Mouse (Mus musculus) midbrain, embryonic 15.5 days (tissue): ENCODE data around the gene Mmp24. TPM values are rescaled to one million over a fixed set of nuclear protein-coding genes. Genes with fewer than 3 reads are reported as not detected.
"Not testable (repeated sequence)": the region's sequence is repeated elsewhere in the genome, so short reads cannot be mapped to it uniquely, and the experiment has no call there.

ENCODE experiments used
- ATAC-seq: fragments of 200-750 bp; cut with Nextera tagmentation; replicated peaks from 2 replicates; pipeline ENCODE4 v1.8.0; 2017; ENCODE audit warnings: moderate TSS enrichment
- H3K27ac ChIP-seq: fragments of 300-500 bp; sonication (generic); 2 replicates; pipeline ENCODE4 v1.5.1; 2015; ENCODE audit warnings: mild to moderate bottlenecking, inconsistent platforms
- H3K27me3 ChIP-seq: fragments of 300-500 bp; sonication (generic); replicated peaks from 2 replicates; pipeline ENCODE4 v1.6.1; 2015; ENCODE audit warnings: inconsistent platforms
- H3K36me3 ChIP-seq: fragments of 300-500 bp; sonication (generic); replicated peaks from 2 replicates; pipeline ENCODE4 v1.6.1; 2015; ENCODE audit warnings: inconsistent platforms
- H3K4me1 ChIP-seq: fragments of 300-500 bp; sonication (generic); 2 replicates; pipeline ENCODE4 v1.6.1; 2015; ENCODE audit warnings: inconsistent platforms
- H3K4me2 ChIP-seq: fragments of 300-500 bp; sonication (generic); 2 replicates; pipeline ENCODE4 v1.6.1; 2015; ENCODE audit warnings: inconsistent platforms, mild to moderate bottlenecking, moderate library complexity
- H3K4me3 ChIP-seq: fragments of 300-500 bp; sonication (generic); 2 replicates; pipeline ENCODE4 v1.5.1; 2015; ENCODE audit warnings: mild to moderate bottlenecking, inconsistent platforms
- H3K9ac ChIP-seq: fragments of 300-500 bp; sonication (generic); 2 replicates; pipeline ENCODE4 v1.6.1; 2015; ENCODE audit warnings: mild to moderate bottlenecking, inconsistent platforms
- H3K9me3 ChIP-seq: fragments of 300-500 bp; sonication (generic); 2 replicates; pipeline ENCODE4 v1.6.1; 2016; ENCODE audit warnings: inconsistent platforms
- WGBS: fragments of 180-500 bp; shearing (Covaris S2); methylation state at CpG from one replicate; pipeline ENCODE4 v1.1.7; 2015; ENCODE audit warnings: mixed read lengths; 5-methylcytosine and 5-hydroxymethylcytosine counted together
- polyA plus RNA-seq: library from polyadenylated mRNA; unstranded; fragments of >200 nt; fragmentation: Nextera tagmentation; extraction: Ambion mirVana; gene quantifications from 2 replicates; pipeline ENCODE4 v1.2.1, GENCODE M21; 2015

The Mmp24 gene
- polyA plus RNA-seq, 1 experiment from 2014 or later, result 19.3 TPM

DNA sequence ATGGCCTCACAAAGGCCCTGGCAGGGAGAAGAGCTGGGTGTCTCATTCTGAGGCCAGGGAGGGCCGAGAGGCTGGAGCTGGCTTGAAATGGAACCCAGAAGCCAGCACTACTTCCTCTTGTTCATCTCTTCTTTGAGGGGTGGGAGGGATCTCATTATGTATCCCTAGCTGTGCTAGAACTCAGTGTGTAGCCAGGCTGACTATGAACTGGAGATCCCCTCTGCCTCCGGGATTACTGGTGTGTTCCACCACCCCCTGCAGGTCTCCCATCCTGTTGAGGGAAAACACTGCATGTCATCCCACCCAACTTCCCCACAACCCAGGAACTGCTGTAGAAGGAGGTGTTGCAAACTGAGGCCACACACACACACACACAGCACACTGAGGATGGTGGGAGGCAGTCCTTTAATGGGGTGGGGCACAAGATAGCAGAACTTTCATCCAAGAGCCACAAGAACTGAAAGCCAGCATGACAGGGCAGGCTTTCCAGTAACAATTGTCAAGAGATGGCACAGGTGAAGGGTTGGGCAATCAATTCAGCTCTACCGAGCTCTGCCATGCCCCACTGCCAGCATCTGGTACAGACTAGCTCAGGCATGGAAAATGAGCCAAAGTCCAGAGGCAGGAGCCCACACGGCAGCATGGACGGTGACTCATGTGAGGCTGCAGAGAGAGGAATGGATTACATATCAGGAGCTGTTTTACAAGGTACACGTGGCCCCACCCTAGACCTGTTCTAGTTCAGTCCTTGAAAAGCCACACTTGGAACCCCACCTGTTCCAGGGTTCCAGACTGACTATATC lies 44.5 kb downstream of the Mmp24 start:
- peaks cover 23% of the 10 kb centered on the region for H3K4me1 ChIP-seq
- WGBS, result 65% methylated on average over 6 of the region's 6 CpGs
- peaks cover 21% of the 10 kb centered on the region for H3K36me3 ChIP-seq
- H3K9me3 ChIP-seq, result no peaks in the 10 kb centered on the region
- peak overlapping the region; percentile 68 for H3K9ac ChIP-seq
- peak overlapping the region; percentile 67 for H3K4me2 ChIP-seq
- H3K27me3 ChIP-seq, result no peaks in the 10 kb centered on the region
- peak overlapping the region; percentile 49 for H3K4me3 ChIP-seq
- peak overlapping the region; percentile 82 for H3K27ac ChIP-seq
- no peak; the same call in 1 of the 2 replicates for ATAC-seq

DNA sequence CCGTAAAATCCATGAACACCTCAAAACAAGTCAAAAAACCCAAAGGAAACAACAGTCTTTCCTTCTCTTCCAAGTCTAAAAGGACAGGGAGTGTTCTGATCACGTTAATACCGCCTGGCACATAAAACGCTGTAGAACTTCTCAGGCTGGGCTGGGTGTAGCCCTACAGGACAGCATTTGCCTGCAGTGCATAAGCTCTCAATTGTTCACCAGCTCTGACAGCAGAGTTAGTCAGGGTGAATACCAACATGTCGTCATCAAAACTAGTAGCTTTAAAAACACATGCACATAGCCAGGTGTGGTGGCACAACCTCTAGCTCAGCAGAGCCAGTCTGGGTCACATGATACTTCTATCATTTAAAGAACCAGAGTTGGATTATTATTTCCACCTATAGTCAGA lies 45.6 kb downstream of the Mmp24 start:
- ATAC-seq, result no peak
- H3K36me3 ChIP-seq, result peaks cover 21% of the 10 kb centered on the region
- 94% methylated on average over 5 of the region's 5 CpGs for WGBS

DNA sequence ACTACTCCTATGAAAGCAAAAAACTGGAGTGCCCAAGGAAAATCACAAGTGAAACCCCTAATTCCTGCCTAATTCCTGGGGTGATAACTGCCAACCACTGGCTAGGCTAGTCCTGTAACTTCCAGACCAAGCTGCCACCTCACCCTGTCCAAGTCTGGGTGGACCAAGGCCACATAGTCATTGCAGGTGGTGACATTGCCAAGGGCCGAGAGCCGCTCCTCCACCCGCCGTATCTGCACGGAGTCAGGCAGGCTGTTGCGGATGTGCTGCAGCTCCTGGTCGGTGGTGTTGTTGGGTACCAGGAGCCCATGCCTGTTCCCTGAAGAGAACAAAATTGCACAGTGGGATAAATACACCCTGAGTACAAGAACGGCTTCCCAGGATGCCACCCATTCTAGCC lies 48.6 kb downstream of the Mmp24 start:
- H3K27ac ChIP-seq, result no peak overlapping the region
- 96% methylated on average over 8 of the region's 8 CpGs for WGBS
- peaks cover 31% of the 10 kb centered on the region for H3K4me1 ChIP-seq
- no peaks in the 10 kb centered on the region for H3K9me3 ChIP-seq
- H3K36me3 ChIP-seq, result peaks cover 17% of the 10 kb centered on the region
- no peaks in the 10 kb centered on the region for H3K27me3 ChIP-seq
- no peak for ATAC-seq
- H3K4me3 ChIP-seq, result no peak overlapping the region
- H3K9ac ChIP-seq, result no peak overlapping the region
- H3K4me2 ChIP-seq, result no peak overlapping the region

More for the DNA sequence above, 45.6 kb downstream of the Mmp24 start:
- Histone ChIP-seq H3K4me1 (peaks cover 30% of the 10 kb centered on the region), H3K27ac (no peak overlapping the region), H3K9me3 (no peaks in the 10 kb centered on the region), H3K4me2 (no peak overlapping the region), H3K27me3 (no peaks in the 10 kb centered on the region), H3K4me3 (no peak overlapping the region), H3K9ac (no peak overlapping the region)

DNA sequence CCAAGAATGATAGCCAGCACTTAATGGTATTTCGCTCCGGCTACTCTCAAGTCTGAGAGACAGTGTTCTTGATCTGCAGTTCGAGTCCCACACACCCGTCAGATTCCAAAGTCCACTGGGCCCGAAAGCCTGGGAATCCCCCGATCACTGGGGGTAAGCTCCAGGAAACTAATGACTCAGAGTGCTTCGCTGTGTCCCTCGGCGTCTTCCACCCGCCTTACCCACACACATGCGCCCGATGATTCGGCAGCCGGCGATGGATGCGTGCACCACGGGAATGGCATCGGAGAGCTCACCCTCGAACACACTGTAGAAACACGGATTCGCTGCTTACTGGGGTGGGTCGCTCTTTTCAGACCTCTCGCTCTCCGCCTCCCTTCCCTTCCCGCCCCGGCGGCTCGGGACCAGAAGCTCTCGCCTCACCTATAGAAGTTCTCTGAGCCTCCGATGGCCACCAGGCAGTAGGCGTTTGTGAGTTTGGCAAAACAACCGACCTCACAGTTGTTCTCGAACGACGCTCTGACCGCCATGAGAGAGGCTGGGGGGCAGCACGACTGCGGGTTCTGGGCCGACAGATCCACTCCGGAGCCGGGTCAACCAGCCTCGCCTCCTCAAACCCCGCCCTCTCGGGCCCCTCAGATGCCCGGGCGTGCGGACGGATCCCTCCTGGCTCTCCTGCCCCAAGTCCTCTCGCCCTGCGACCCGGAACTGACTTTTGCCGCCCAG lies 50.9 kb downstream of the Mmp24 start:
- peak overlapping the region; percentile 85 for H3K27ac ChIP-seq
- no peaks in the 10 kb centered on the region for H3K9me3 ChIP-seq
- H3K27me3 ChIP-seq, result no peaks in the 10 kb centered on the region
- 3% methylated on average over 52 of the region's 52 CpGs for WGBS
- peaks cover 21% of the 10 kb centered on the region for H3K4me1 ChIP-seq
- peaks cover 17% of the 10 kb centered on the region for H3K36me3 ChIP-seq
- H3K9ac ChIP-seq, result peak overlapping the region; percentile 60
- ATAC-seq, result peak; percentile 1; the same call in 1 of the 2 replicates
- H3K4me3 ChIP-seq, result peak overlapping the region; percentile 71
- H3K4me2 ChIP-seq, result peak overlapping the region; percentile 85

DNA sequence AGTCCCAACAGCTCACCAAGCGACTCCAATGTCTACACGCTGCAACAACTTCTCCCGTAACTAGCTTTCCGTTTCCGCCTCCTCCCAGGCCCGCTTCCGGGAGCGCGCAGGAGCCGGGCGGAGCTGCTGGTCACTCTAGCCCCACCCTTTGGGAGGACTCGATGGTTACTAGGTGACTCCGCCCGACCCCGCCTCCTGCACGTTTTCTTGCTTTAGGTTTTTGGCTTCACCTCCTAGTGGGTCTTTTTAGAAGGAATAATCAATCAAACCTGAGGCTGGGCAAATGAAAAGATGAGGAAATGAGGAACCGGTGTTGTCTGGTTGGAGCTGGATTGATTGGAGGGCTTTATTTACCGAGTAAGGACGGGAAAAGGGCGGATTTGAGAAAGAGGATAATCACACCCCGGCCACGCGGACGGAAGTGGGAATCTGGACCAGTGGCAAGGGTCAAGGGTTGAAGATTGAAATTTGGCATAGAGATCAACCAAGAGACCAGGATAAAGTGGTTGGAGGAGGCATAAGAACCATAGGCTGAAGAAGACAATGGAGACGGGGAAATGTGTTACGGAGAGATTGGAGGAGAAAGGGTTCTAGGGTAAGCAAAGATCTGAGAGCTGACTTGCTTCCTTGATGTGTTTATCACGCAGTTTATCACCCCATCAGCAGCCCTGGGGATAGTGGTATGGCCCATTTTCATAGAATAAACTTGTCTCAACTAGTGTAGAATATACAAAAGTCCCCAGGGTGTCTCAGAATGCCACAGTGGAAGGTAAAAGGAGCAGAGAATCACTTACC lies 51.7 kb downstream of the Mmp24 start, which contains the start of gene Eif6:
Gene Eif6 (minus strand): TSS at position 296 of the 795 bp plus-strand sequence.
- H3K36me3 ChIP-seq, result peaks cover 12% of the 10 kb centered on the region
- H3K4me2 ChIP-seq, result peak within 1 kb of the TSS; percentile 85
- peak within 1 kb of the TSS; percentile 71 for H3K4me3 ChIP-seq
- peak within 1 kb of the TSS; percentile 60 for H3K9ac ChIP-seq
- H3K27ac ChIP-seq, result peak within 1 kb of the TSS; percentile 85
- WGBS, result 2% methylated on average over 27 of the region's 27 CpGs
- H3K9me3 ChIP-seq, result no peaks in the 10 kb centered on the region
- peak; percentile 96 for ATAC-seq
- H3K4me1 ChIP-seq, result peaks cover 21% of the 10 kb centered on the region
- no peaks in the 10 kb centered on the region for H3K27me3 ChIP-seq

DNA sequence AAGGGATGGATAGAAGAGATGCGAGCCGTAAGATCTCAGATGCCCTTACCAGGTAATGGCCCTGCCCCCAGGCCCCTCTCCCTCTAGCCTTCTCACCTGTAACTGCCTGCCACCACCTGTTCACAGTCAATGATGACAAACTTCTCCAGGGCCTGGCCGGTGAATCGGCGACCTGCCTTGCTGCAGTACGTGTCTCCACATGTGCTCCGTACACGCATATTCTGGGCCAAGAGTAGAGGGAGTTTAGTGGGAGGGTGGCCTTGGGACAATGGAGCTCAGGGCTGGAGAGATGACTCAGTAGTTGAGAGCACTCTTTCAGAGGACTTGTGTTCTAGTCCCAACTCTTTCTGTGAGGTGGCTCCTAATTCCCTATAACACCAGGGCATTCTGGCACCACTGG lies 55.7 kb downstream of the Mmp24 start:
- no peak for ATAC-seq
- H3K9ac ChIP-seq, result no peak overlapping the region
- WGBS, result 91% methylated on average over 8 of the region's 8 CpGs
- no peak overlapping the region for H3K27ac ChIP-seq
- H3K4me3 ChIP-seq, result no peak overlapping the region
- H3K27me3 ChIP-seq, result no peaks in the 10 kb centered on the region
- no peak overlapping the region for H3K4me2 ChIP-seq
- H3K36me3 ChIP-seq, result no peaks in the 10 kb centered on the region
- no peaks in the 10 kb centered on the region for H3K9me3 ChIP-seq
- peaks cover 13% of the 10 kb centered on the region for H3K4me1 ChIP-seq

DNA sequence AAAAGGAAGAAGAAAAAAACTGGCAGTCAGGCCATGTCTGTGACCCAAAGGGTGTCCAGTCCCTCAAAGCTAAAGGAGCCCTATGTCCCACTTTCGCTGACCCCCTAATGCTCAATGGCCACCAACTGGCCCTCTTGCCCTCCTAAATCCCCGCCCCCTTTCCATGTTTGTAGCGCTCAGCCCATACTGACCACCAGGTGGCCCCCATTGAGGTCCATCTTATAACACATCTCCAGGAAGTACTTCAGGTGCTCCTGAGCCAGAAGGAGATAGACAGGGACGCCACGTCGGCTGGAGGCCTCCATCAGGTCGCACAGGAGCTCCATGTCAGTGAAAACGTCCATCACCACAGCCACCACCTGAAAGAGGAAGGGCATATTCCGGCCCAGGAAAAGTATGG lies 56.2 kb downstream of the Mmp24 start:
- WGBS, result 61% methylated on average over 9 of the region's 9 CpGs
- H3K27ac ChIP-seq, result no peak overlapping the region
- no peaks in the 10 kb centered on the region for H3K27me3 ChIP-seq
- no peak overlapping the region for H3K4me3 ChIP-seq
- peaks cover 12% of the 10 kb centered on the region for H3K4me1 ChIP-seq
- no peaks in the 10 kb centered on the region for H3K9me3 ChIP-seq
- H3K36me3 ChIP-seq, result no peaks in the 10 kb centered on the region
- H3K4me2 ChIP-seq, result no peak overlapping the region
- H3K9ac ChIP-seq, result no peak overlapping the region
- ATAC-seq, result no peak

DNA sequence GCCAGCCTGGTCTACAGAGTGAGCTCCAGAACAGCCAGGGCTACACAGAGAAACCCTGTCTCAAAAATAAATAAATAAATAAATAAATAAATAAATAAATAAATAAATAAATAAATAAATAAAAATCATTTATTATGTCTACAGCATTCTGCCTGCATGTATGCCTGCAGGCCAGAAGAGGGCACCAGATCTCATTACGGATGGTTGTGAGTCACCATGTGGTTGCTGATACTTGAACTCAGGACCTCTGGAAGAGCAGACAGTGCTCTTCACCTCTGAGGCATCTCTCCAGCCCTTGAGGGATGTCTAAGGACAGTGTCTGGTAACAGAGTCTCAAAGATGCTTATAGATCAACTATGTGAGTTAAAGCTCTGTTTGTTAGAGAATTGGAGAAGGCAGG lies 56.9 kb downstream of the Mmp24 start:
- H3K9me3 ChIP-seq, H3K27ac ChIP-seq, H3K9ac ChIP-seq, H3K4me3 ChIP-seq, H3K27me3 ChIP-seq, H3K4me2 ChIP-seq, H3K36me3 ChIP-seq, ATAC-seq: not testable (repeated sequence)
- WGBS, result 77% methylated on average over 1 of the region's 1 CpGs
- peaks cover 10% of the 10 kb centered on the region for H3K4me1 ChIP-seq

DNA sequence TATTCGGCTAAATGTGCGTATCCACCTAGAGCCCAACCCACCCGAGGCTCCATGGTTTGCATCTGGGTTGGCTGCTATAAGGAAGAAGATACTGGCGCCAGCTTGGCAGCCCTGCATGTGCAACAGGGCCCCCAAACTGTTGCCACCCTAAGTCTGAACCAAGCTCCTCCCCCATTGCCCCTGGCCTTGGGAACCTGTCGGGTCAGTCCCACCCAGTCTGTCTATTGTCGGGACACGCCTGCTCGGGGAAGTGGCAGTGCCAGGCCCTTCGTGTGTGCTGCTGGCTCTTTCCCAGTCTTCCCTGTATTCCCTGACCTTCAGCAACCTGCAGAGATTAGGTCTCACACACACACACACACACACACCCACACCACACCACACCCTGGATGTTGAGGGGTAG lies 59.6 kb downstream of the Mmp24 start, which contains the start of gene Fam83c:
Gene Fam83c (minus strand): TSS at position 123 of the 400 bp plus-strand sequence.
- ATAC-seq, result no peak
- WGBS, result 71% methylated on average over 9 of the region's 9 CpGs
- no peaks in the 10 kb centered on the region for H3K36me3 ChIP-seq
- H3K27ac ChIP-seq, result no peak within 1 kb of the TSS
- H3K27me3 ChIP-seq, result no peaks in the 10 kb centered on the region
- H3K4me3 ChIP-seq, result no peak within 1 kb of the TSS
- no peaks in the 10 kb centered on the region for H3K4me1 ChIP-seq
- no peaks in the 10 kb centered on the region for H3K9me3 ChIP-seq
- H3K9ac ChIP-seq, result no peak within 1 kb of the TSS
- no peak within 1 kb of the TSS for H3K4me2 ChIP-seq

DNA sequence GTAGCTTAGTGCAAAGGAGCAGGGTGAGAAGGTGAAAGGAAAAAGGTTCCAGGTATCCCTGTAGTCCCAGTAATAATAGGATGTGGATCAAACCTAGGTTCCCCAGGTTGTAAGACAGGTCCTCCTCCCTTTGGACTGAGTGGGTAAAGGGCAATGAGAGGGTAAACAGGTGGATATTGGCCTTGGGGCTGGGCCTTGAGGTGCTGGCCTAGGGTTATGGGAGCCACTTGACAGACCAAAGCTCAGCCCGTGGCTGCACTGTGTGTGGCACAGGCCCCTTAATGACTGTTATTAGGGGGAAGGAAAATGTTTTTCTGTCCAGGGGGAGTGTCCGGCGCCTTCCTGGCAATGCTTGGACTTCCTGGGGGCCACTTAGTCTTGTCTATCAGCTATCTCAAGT lies 62.8 kb downstream of the Mmp24 start:
- Histone ChIP-seq H3K4me2 (no peak overlapping the region), H3K27ac (no peak overlapping the region), H3K36me3 (no peaks in the 10 kb centered on the region), H3K4me3 (no peak overlapping the region), H3K27me3 (no peaks in the 10 kb centered on the region), H3K9me3 (no peaks in the 10 kb centered on the region), H3K9ac (no peak overlapping the region), H3K4me1 (no peaks in the 10 kb centered on the region)
- WGBS, result 80% methylated on average over 3 of the region's 3 CpGs
- no peak for ATAC-seq

DNA sequence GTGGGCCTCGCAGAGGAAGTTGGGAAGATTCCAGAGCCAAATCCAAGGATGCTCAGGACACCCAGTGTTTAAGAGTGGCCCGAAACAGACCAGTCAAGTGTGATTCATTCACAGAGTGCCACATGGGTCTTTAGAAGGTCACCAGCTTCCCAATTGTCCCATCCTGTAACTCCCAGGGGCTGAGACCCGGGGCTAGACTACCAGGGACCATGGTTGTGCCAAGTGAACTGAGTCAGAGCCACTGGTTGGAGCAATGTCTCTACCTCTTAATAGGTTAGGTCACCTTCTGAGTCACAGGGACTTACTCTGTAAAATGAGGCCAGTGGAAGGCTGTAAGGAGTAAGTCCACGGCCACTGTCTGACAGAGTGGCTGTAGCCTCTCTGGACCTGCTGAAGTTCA lies 63.8 kb downstream of the Mmp24 start:
- no peak for ATAC-seq
- no peak overlapping the region for H3K9ac ChIP-seq
- H3K27me3 ChIP-seq, result no peaks in the 10 kb centered on the region
- H3K27ac ChIP-seq, result no peak overlapping the region
- no peaks in the 10 kb centered on the region for H3K9me3 ChIP-seq
- no peak overlapping the region for H3K4me2 ChIP-seq
- H3K36me3 ChIP-seq, result no peaks in the 10 kb centered on the region
- H3K4me1 ChIP-seq, result no peaks in the 10 kb centered on the region
- H3K4me3 ChIP-seq, result no peak overlapping the region
- 81% methylated on average over 4 of the region's 4 CpGs for WGBS

DNA sequence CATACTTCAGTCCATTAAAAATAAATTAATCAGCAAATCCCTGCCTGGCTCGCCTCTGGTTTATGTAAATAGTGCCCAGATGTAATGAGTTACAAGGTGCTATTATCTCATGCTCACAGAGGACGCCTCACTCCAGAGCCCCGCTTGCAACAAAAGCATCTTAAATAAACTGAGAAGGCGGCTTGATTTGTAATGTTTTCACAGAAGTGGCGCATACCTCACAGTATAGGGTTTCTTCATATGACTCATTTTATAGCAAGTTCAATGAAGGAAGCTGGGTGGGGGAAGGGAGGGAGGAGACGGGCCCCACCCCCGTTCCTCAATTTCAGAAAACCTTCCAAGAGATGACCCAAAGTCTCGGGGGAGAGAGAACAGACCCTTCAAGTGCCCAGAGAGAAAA lies 71.8 kb downstream of the Mmp24 start:
- Histone ChIP-seq H3K27me3 (no peaks in the 10 kb centered on the region), H3K9me3 (no peaks in the 10 kb centered on the region), H3K4me1 (no peaks in the 10 kb centered on the region), H3K9ac (no peak overlapping the region), H3K36me3 (peaks cover 13% of the 10 kb centered on the region; the same call in 1 of the 2 replicates), H3K4me3 (no peak overlapping the region), H3K4me2 (no peak overlapping the region), H3K27ac (no peak overlapping the region)
- whole genome bisulfite sequencing, result 91% methylated on average over 8 of the region's 8 CpGs
- no peak for ATAC-seq
